Mouse (Mus musculus): ENCODE measurements around the gene Ppara. TPM values are rescaled to one million over a fixed set of nuclear protein-coding genes. Genes with fewer than 3 reads are reported as not detected.
A peak's percentile ranks its signal among the peaks of the same experiment; 100 is the strongest.

Ppara gene
- polyA plus RNA-seq, 1 experiment from 2014 or later = 0.88 TPM

GRCm38 (mm10) chr15:85807404-85807803 is 72.6 kb downstream of the Ppara start:
- DNase-seq (ENCODE audit: low spot score) = no peak
- H3K27ac ChIP-seq = no peak overlapping the region
- H3K4me1 ChIP-seq = peaks cover 8% of the 10 kb centered on the region
- 83% methylated on average over 4 of the region's 4 CpGs for WGBS
- no peaks in the 10 kb centered on the region for H3K9me3 ChIP-seq
- H3K27me3 ChIP-seq (ENCODE audit: insufficient read depth, poor library complexity, severe bottlenecking) = no peaks in the 10 kb centered on the region
- H3K36me3 ChIP-seq = peaks cover 9% of the 10 kb centered on the region; the same call in 1 of the 2 replicates
- no peak overlapping the region for H3K4me3 ChIP-seq

GRCm38 (mm10) chr15:85808031-85808430 is 73.2 kb downstream of the Ppara start:
- H3K27ac ChIP-seq = no peak overlapping the region
- peaks cover 8% of the 10 kb centered on the region for H3K4me1 ChIP-seq
- DNase-seq (ENCODE audit: low spot score) = no peak
- H3K9me3 ChIP-seq = no peaks in the 10 kb centered on the region
- WGBS = 79% methylated on average over 6 of the region's 6 CpGs
- H3K4me3 ChIP-seq = no peak overlapping the region
- no peaks in the 10 kb centered on the region for H3K27me3 ChIP-seq (ENCODE audit: insufficient read depth, poor library complexity, severe bottlenecking)
- H3K36me3 ChIP-seq = peaks cover 9% of the 10 kb centered on the region; the same call in 1 of the 2 replicates

GRCm38 (mm10) chr15:85808434-85808833 is 73.7 kb downstream of the Ppara start:
- WGBS = 64% methylated on average over 8 of the region's 8 CpGs
- Histone ChIP-seq H3K36me3 (peaks cover 9% of the 10 kb centered on the region; the same call in 1 of the 2 replicates), H3K4me1 (peaks cover 8% of the 10 kb centered on the region), H3K27me3 (ENCODE audit: insufficient read depth, poor library complexity, severe bottlenecking) (no peaks in the 10 kb centered on the region), H3K27ac (no peak overlapping the region), H3K4me3 (no peak overlapping the region), H3K9me3 (no peaks in the 10 kb centered on the region)
- DNase-seq (ENCODE audit: low spot score) = no peak

GRCm38 (mm10) chr15:85809091-85809490 is 74.3 kb downstream of the Ppara start:
- Histone ChIP-seq H3K27ac (no peak overlapping the region), H3K27me3 (ENCODE audit: insufficient read depth, poor library complexity, severe bottlenecking) (no peaks in the 10 kb centered on the region), H3K4me3 (no peak overlapping the region), H3K9me3 (no peaks in the 10 kb centered on the region), H3K4me1 (peaks cover 8% of the 10 kb centered on the region), H3K36me3 (peaks cover 9% of the 10 kb centered on the region; the same call in 1 of the 2 replicates)
- 83% methylated on average over 12 of the region's 12 CpGs for WGBS
- no peak for DNase-seq (ENCODE audit: low spot score)

GRCm38 (mm10) chr15:85810462-85810805 is 75.7 kb downstream of the Ppara start:
- Histone ChIP-seq H3K4me3 (peak overlapping the region; percentile 86), H3K4me1 (peaks cover 8% of the 10 kb centered on the region), H3K36me3 (peaks cover 9% of the 10 kb centered on the region; the same call in 1 of the 2 replicates), H3K27ac (peak overlapping the region; percentile 95), H3K9me3 (no peaks in the 10 kb centered on the region), H3K27me3 (ENCODE audit: insufficient read depth, poor library complexity, severe bottlenecking) (no peaks in the 10 kb centered on the region)
- DNase-seq (ENCODE audit: low spot score) = no peak
- WGBS = 61% methylated on average over 5 of the region's 5 CpGs

- peaks cover 8% of the 10 kb centered on the region for H3K4me1 ChIP-seq
- peak overlapping the region; percentile 86 for H3K4me3 ChIP-seq
- no peaks in the 10 kb centered on the region for H3K9me3 ChIP-seq
- peak overlapping the region; percentile 95 for H3K27ac ChIP-seq
- WGBS = 5% methylated on average over 36 of the region's 36 CpGs
- DNase-seq (ENCODE audit: low spot score) = no peak
- peaks cover 9% of the 10 kb centered on the region; the same call in 1 of the 2 replicates for H3K36me3 ChIP-seq
- no peaks in the 10 kb centered on the region for H3K27me3 ChIP-seq (ENCODE audit: insufficient read depth, poor library complexity, severe bottlenecking)
Measured at GRCm38 (mm10) chr15:85810806-85811521, 76.2 kb downstream of the Ppara start.

GRCm38 (mm10) chr15:85811535-85812277 is 76.9 kb downstream of the Ppara start, which contains the start of gene Cdpf1:
TSS of gene Cdpf1 (minus strand) at chr15:85811697.
- peak within 1 kb of the TSS; percentile 95 for H3K27ac ChIP-seq
- no peaks in the 10 kb centered on the region for H3K9me3 ChIP-seq
- 3% methylated on average over 36 of the region's 36 CpGs for WGBS
- peak within 1 kb of the TSS; percentile 86 for H3K4me3 ChIP-seq
- no peaks in the 10 kb centered on the region for H3K27me3 ChIP-seq (ENCODE audit: insufficient read depth, poor library complexity, severe bottlenecking)
- H3K4me1 ChIP-seq = peaks cover 8% of the 10 kb centered on the region
- DNase-seq (ENCODE audit: low spot score) = peak; percentile 98
- H3K36me3 ChIP-seq = peaks cover 9% of the 10 kb centered on the region; the same call in 1 of the 2 replicates

GRCm38 (mm10) chr15:85813428-85813827 is 78.6 kb downstream of the Ppara start:
- H3K4me3 ChIP-seq = no peak overlapping the region
- no peaks in the 10 kb centered on the region for H3K36me3 ChIP-seq
- H3K27me3 ChIP-seq (ENCODE audit: insufficient read depth, poor library complexity, severe bottlenecking) = peaks cover 3% of the 10 kb centered on the region
- no peak for DNase-seq (ENCODE audit: low spot score)
- no peak overlapping the region for H3K27ac ChIP-seq
- no peaks in the 10 kb centered on the region for H3K9me3 ChIP-seq
- peaks cover 8% of the 10 kb centered on the region for H3K4me1 ChIP-seq
- 64% methylated on average over 10 of the region's 10 CpGs for WGBS

- no peak for DNase-seq (ENCODE audit: low spot score)
- Histone ChIP-seq H3K27ac (peak within 1 kb of the TSS; percentile 89), H3K9me3 (no peaks in the 10 kb centered on the region), H3K4me1 (peaks cover 14% of the 10 kb centered on the region), H3K4me3 (peak within 1 kb of the TSS; percentile 78), H3K36me3 (no peaks in the 10 kb centered on the region), H3K27me3 (ENCODE audit: insufficient read depth, poor library complexity, severe bottlenecking) (peaks cover 38% of the 10 kb centered on the region)
- 2% methylated on average over 65 of the region's 65 CpGs for WGBS
Measured at GRCm38 (mm10) chr15:85821203-85822010, 86.6 kb downstream of the Ppara start, which contains the start of gene Pkdrej. TSS of gene Pkdrej (minus strand) at chr15:85821734.

GRCm38 (mm10) chr15:85822011-85822359 is 87.2 kb downstream of the Ppara start:
- peaks cover 38% of the 10 kb centered on the region for H3K27me3 ChIP-seq (ENCODE audit: insufficient read depth, poor library complexity, severe bottlenecking)
- peak overlapping the region; percentile 78 for H3K4me3 ChIP-seq
- H3K9me3 ChIP-seq = no peaks in the 10 kb centered on the region
- no peak for DNase-seq (ENCODE audit: low spot score)
- peak overlapping the region; percentile 89 for H3K27ac ChIP-seq
- H3K36me3 ChIP-seq = no peaks in the 10 kb centered on the region
- WGBS = 13% methylated on average over 4 of the region's 4 CpGs
- peaks cover 19% of the 10 kb centered on the region for H3K4me1 ChIP-seq

GRCm38 (mm10) chr15:85826676-85827075 is 91.9 kb downstream of the Ppara start:
- Histone ChIP-seq H3K9me3 (no peaks in the 10 kb centered on the region), H3K36me3 (no peaks in the 10 kb centered on the region), H3K4me3 (no peak overlapping the region), H3K4me1 (peaks cover 19% of the 10 kb centered on the region), H3K27me3 (ENCODE audit: insufficient read depth, poor library complexity, severe bottlenecking) (peaks cover 8% of the 10 kb centered on the region; the same call in 1 of the 2 replicates), H3K27ac (no peak overlapping the region)
- DNase-seq (ENCODE audit: low spot score) = no peak
- WGBS = 44% methylated on average over 5 of the region's 5 CpGs

GRCm38 (mm10) chr15:85828071-85828470 is 93.3 kb downstream of the Ppara start:
- H3K27ac ChIP-seq = no peak overlapping the region
- no peak for DNase-seq (ENCODE audit: low spot score)
- peaks cover 25% of the 10 kb centered on the region for H3K4me1 ChIP-seq
- no peaks in the 10 kb centered on the region for H3K36me3 ChIP-seq
- no peak overlapping the region for H3K4me3 ChIP-seq
- no peaks in the 10 kb centered on the region for H3K27me3 ChIP-seq (ENCODE audit: insufficient read depth, poor library complexity, severe bottlenecking)
- H3K9me3 ChIP-seq = no peaks in the 10 kb centered on the region
- 82% methylated on average over 4 of the region's 4 CpGs for WGBS
